Comparison of ENCODE assay signal across 13 mouse cellular contexts in genomic region chr16:8672811-8673210, GRCm38 (mm10). TPM values are rescaled to one million over a fixed set of nuclear protein-coding genes. Genes with fewer than 3 reads are reported as not detected.
A peak's percentile ranks its signal among the peaks of the same experiment; 100 is the strongest.
DNase-seq lines count a peak whose midpoint lies in the region; ATAC-seq and TF ChIP-seq lines count a peak whose summit lies in the region.
"Had no signal": no experiment of that assay in that cellular context is flagged by ENCODE, and none has a peak within 500 bp of the region (broad histone marks: within the 10 kb centered on the region; RNA-seq: fewer than 3 reads in every experiment).

No protein-coding gene starts in this region.

- H3K27ac ChIP-seq in heart, embryonic 13.5 days (replicated peaks) = no peak overlapping the region
- no peak overlapping the region for H3K27ac ChIP-seq in CH12.LX (ENCODE audit: insufficient read depth, low read depth)
- H3K27ac ChIP-seq in hindbrain, embryonic 14.5 days = no peak overlapping the region
- H3K27ac ChIP-seq in liver, embryonic 16.5 days (ENCODE audit: low read length) = peak overlapping the region; percentile 90

- H3K4me2 ChIP-seq in heart, embryonic 13.5 days = peak overlapping the region; percentile 79
- peak overlapping the region; percentile 93 for H3K4me2 ChIP-seq in CH12.LX (ENCODE audit: insufficient read depth, low read depth, poor library complexity, severe bottlenecking)
- H3K4me2 ChIP-seq in hindbrain, embryonic 14.5 days (replicated peaks) = peak overlapping the region; percentile 90
- H3K4me2 ChIP-seq in liver, embryonic 16.5 days (ENCODE audit: low read depth, low read length) = peak overlapping the region; percentile 75

- no peak for ATAC-seq in heart, embryonic 13.5 days (ENCODE audit: extremely low read depth, insufficient number of reproducible peaks, low FRiP score, low TSS enrichment)
- no peak for ATAC-seq in hindbrain, embryonic 14.5 days (ENCODE audit: low FRiP score)
- ATAC-seq in liver, embryonic 16.5 days (ENCODE audit: low read depth) = no peak

- H3K79me2 ChIP-seq in CH12.LX (replicated peaks; ENCODE audit: control insufficient read depth, extremely low read depth, insufficient read depth, poor library complexity, severe bottlenecking) = no peaks in the 10 kb centered on the region

- H3K27me3 ChIP-seq in heart, embryonic 13.5 days (replicated peaks) = peaks cover 8% of the 10 kb centered on the region
- H3K27me3 ChIP-seq in CH12.LX (replicated peaks) = peaks cover 15% of the 10 kb centered on the region
- H3K27me3 ChIP-seq in hindbrain, embryonic 14.5 days (ENCODE audit: control insufficient read depth, insufficient read depth, low read length) = no peaks in the 10 kb centered on the region
- H3K27me3 ChIP-seq in liver, embryonic 16.5 days (ENCODE audit: control insufficient read depth, insufficient read depth, low read depth, low read length) = no peaks in the 10 kb centered on the region

- no peak overlapping the region for H3K9ac ChIP-seq in heart, embryonic 13.5 days
- no peak overlapping the region for H3K9ac ChIP-seq in CH12.LX (ENCODE audit: insufficient read depth, low read depth)
- H3K9ac ChIP-seq in hindbrain, embryonic 14.5 days = peak overlapping the region; percentile 70; the same call in 1 of the 2 replicates
- peak overlapping the region; percentile 84 for H3K9ac ChIP-seq in liver, embryonic 16.5 days (ENCODE audit: low read depth, low read length)

- dilution Hi-C loops in CH12.LX (cut with MboI; ENCODE audit: extremely low pct_ligation_motif_present, extremely low pct_unique_long_range_greater_than_20kb, low sequenced_read_pairs) = no loop called here

- TF ChIP-seq POLR2A in CH12.LX (IDR thresholded peaks at IDR 0.05; ENCODE audit: low read depth, low read length) = no peak

- TF ChIP-seq EP300 in CH12.LX (IDR thresholded peaks at IDR 0.05; ENCODE audit: low read length) = no peak

- H3K9me3 ChIP-seq in heart, embryonic 13.5 days = no peaks in the 10 kb centered on the region
- H3K9me3 ChIP-seq in CH12.LX (replicated peaks; ENCODE audit: low read length) = no peaks in the 10 kb centered on the region
- H3K9me3 ChIP-seq in hindbrain, embryonic 14.5 days (ENCODE audit: control insufficient read depth, low read length) = no peaks in the 10 kb centered on the region
- no peaks in the 10 kb centered on the region for H3K9me3 ChIP-seq in liver, embryonic 16.5 days (replicated peaks; ENCODE audit: control insufficient read depth, low read length)
- H3K9me3 ChIP-seq: megakaryocyte, embryonic 14.5 days had no signal

- no peak for TF ChIP-seq RAD21 in CH12.LX (IDR thresholded peaks at IDR 0.05; ENCODE audit: low read depth, low read length)

- DNase-seq in heart, adult 11 months = no peak
- no peak for DNase-seq in CH12.LX (ENCODE audit: extremely low read depth)
- DNase-seq in hindbrain, embryonic 14.5 days (ENCODE audit: low spot score) = no peak
- DNase-seq in gastrocnemius, postnatal 36 days = no peak
- no peak for DNase-seq in adrenal gland, adult (ENCODE audit: inconsistent age in 2 of 2, low spot score in 1 of 2)
- no peak for DNase-seq in spleen, postnatal 10 days (ENCODE audit: low spot score in 2 of 2)

- in situ Hi-C loops in CH12.LX (cut with MboI; ENCODE audit: low pct_ligation_motif_present, low pct_unique_long_range_greater_than_20kb, low sequenced_read_pairs) = loop anchor here (5.0 kb wide), 1 partner anchor 261 kb away; no protein-coding TSS in a partner anchor

- intact Hi-C loops in gastrocnemius, postnatal 36 days (cut with DNase I) = loop anchor here (2.0 kb wide), 2 partner anchors 30 to 178 kb away; no protein-coding TSS in a partner anchor

- H3K4me3 ChIP-seq in heart, embryonic 13.5 days = 0 out of 2 replicates have a peak overlapping the region, but pooled peaks have one; percentile 69
- no peak overlapping the region for H3K4me3 ChIP-seq in CH12.LX (replicated peaks in 1 of 3; ENCODE audit: low read depth in 2 of 3, low read length in 2 of 3, poor library complexity in 1 of 3)
- H3K4me3 ChIP-seq in hindbrain, embryonic 14.5 days (replicated peaks; ENCODE audit: low read length) = peak overlapping the region; percentile 69
- peak overlapping the region; percentile 81 for H3K4me3 ChIP-seq in liver, embryonic 16.5 days (ENCODE audit: low read depth, low read length)

- TF ChIP-seq CTCF in CH12.LX (conservative IDR thresholded peaks at IDR 0.05 in 1 of 2, IDR thresholded peaks at IDR 0.05 in 1 of 2; ENCODE audit: low read depth in 2 of 2, low read length in 2 of 2) = no peak

- peaks cover 47% of the 10 kb centered on the region for H3K4me1 ChIP-seq in heart, embryonic 13.5 days
- H3K4me1 ChIP-seq in CH12.LX (ENCODE audit: control insufficient read depth in 1 of 2, insufficient read depth in 2 of 2) = peaks cover 20 to 60% of the 10 kb centered on the region in 2 experiments
- peaks cover 30% of the 10 kb centered on the region for H3K4me1 ChIP-seq in hindbrain, embryonic 14.5 days (replicated peaks; ENCODE audit: control insufficient read depth, insufficient read depth, low read length)
- peaks cover 83% of the 10 kb centered on the region for H3K4me1 ChIP-seq in liver, embryonic 16.5 days (ENCODE audit: control insufficient read depth, low read depth, low read length)

- H3K36me3 ChIP-seq in heart, embryonic 13.5 days = peaks cover 4% of the 10 kb centered on the region; the same call in 1 of the 2 replicates
- peaks cover 4 to 22% of the 10 kb centered on the region in 2 experiments for H3K36me3 ChIP-seq in CH12.LX (replicated peaks in 1 of 2; ENCODE audit: control insufficient read depth in 1 of 2, insufficient read depth in 1 of 2, low read length in 1 of 2)
- no peaks in the 10 kb centered on the region for H3K36me3 ChIP-seq in hindbrain, embryonic 14.5 days (replicated peaks; ENCODE audit: control insufficient read depth, insufficient read depth)
- peaks cover 5% of the 10 kb centered on the region for H3K36me3 ChIP-seq in liver, embryonic 16.5 days (ENCODE audit: control insufficient read depth, insufficient read depth)

TF ChIP-seq in CH12.LX, 34 proteins besides CTCF, POLR2A, EP300 and RAD21 (continues in another document):
- TF ChIP-seq ZC3H11A (IDR thresholded peaks at IDR 0.05; ENCODE audit: low read depth, low read length) = no peak
- TF ChIP-seq BHLHE40 (IDR thresholded peaks at IDR 0.05; ENCODE audit: low read depth, low read length) = no peak
- TF ChIP-seq GABPA (IDR thresholded peaks at IDR 0.05; ENCODE audit: insufficient replicate concordance, low read depth, low read length) = no peak
- TF ChIP-seq ZNF384 (IDR thresholded peaks at IDR 0.05; ENCODE audit: low read depth, low read length) = no peak
- no peak for TF ChIP-seq JUND (conservative IDR thresholded peaks at IDR 0.05; ENCODE audit: low read depth, low read length)
- no peak for TF ChIP-seq MEF2A (IDR thresholded peaks at IDR 0.05; ENCODE audit: borderline replicate concordance, low read depth, low read length)
- TF ChIP-seq MXI1 (IDR thresholded peaks at IDR 0.05; ENCODE audit: low read depth, low read length) = no peak
- no peak for TF ChIP-seq HCFC1 (IDR thresholded peaks at IDR 0.05; ENCODE audit: low read depth, low read length)
- no peak for TF ChIP-seq USF1 (IDR thresholded peaks at IDR 0.05; ENCODE audit: low read depth, low read length)
- no peak for TF ChIP-seq RCOR1 (conservative IDR thresholded peaks at IDR 0.05; ENCODE audit: low read depth, low read length)
- no peak for TF ChIP-seq KAT2A (IDR thresholded peaks at IDR 0.05; ENCODE audit: insufficient replicate concordance, low read length)
- TF ChIP-seq SMC3 (IDR thresholded peaks at IDR 0.05; ENCODE audit: low read depth, low read length) = no peak
- TF ChIP-seq PAX5 (IDR thresholded peaks at IDR 0.05; ENCODE audit: low read length) = no peak
- TF ChIP-seq ETS1 (conservative IDR thresholded peaks at IDR 0.05; ENCODE audit: low read depth, low read length) = no peak
- TF ChIP-seq MAX (IDR thresholded peaks at IDR 0.05; ENCODE audit: low read length) = no peak
- no peak for TF ChIP-seq CHD2 (IDR thresholded peaks at IDR 0.05; ENCODE audit: low read length)

RNA-seq across cellular contexts. Expression of gene Carhsp1, which starts 0.9 kb away (rescaled TPM):
- 87.2 and 90.0 TPM in 2 replicates for polyA plus RNA-seq in heart, embryonic 13.5 days (2015; fragmentation: Nextera tagmentation; extraction: Ambion mirVana)
- total RNA-seq in CH12.LX (2012; rRNA removed) (26.0 and 28.4 TPM in 2 replicates), CH12.LX (2014; rRNA removed) (27.8 and 29.7 TPM in 2 replicates)
- polyA plus RNA-seq in CH12.LX (2012; ENCODE audit: insufficient read length, low read depth) = 24.4 and 26.2 TPM in 2 replicates
- 57.0 and 58.8 TPM in 2 replicates for polyA plus RNA-seq in hindbrain, embryonic 14.5 days (2014; fragmentation: Nextera tagmentation; extraction: Ambion mirVana)
- 95.2 and 96.6 TPM in 2 replicates for polyA plus RNA-seq in liver, embryonic 16.5 days (2015; fragmentation: Nextera tagmentation; extraction: Ambion mirVana)
- total RNA-seq in gastrocnemius, postnatal 36 days (2021) = 1 to 10 TPM; 5.4 to 6.4 TPM

RNA-seq across cellular contexts. Expression of gene Gm5767, which starts 7.8 kb away (rescaled TPM):
- polyA plus RNA-seq in heart, embryonic 13.5 days (2015; fragmentation: Nextera tagmentation; extraction: Ambion mirVana) = not detected in 2 replicates
- total RNA-seq in CH12.LX (2012; rRNA removed) = not detected in 2 replicates
- total RNA-seq in CH12.LX (2014; rRNA removed) = not detected in 2 replicates
- not detected in 2 replicates for polyA plus RNA-seq in CH12.LX (2012; ENCODE audit: insufficient read length, low read depth)
- polyA plus RNA-seq in hindbrain, embryonic 14.5 days (2014; fragmentation: Nextera tagmentation; extraction: Ambion mirVana) = 0.35 TPM in 1 of 2 replicates, not detected in the other
- 0.15 TPM in 1 of 2 replicates, not detected in the other for polyA plus RNA-seq in liver, embryonic 16.5 days (2015; fragmentation: Nextera tagmentation; extraction: Ambion mirVana)
- total RNA-seq in gastrocnemius, postnatal 36 days (2021) = not detected
- total RNA-seq: gastrocnemius, postnatal 25 days; left cerebral cortex, postnatal 36 days had no signal
- polyA plus RNA-seq: C2C12; embryonic facial prominence, embryonic 11.5 days had no signal

RNA-seq across cellular contexts. Expression of gene Tmem186, which starts 35.3 kb away (rescaled TPM):
- 15.3 and 16.9 TPM in 2 replicates for polyA plus RNA-seq in heart, embryonic 13.5 days (2015; fragmentation: Nextera tagmentation; extraction: Ambion mirVana)
- total RNA-seq in CH12.LX (2012; rRNA removed) (22.2 and 25.6 TPM in 2 replicates), CH12.LX (2014; rRNA removed) (21.5 and 21.9 TPM in 2 replicates)
- polyA plus RNA-seq in CH12.LX (2012; ENCODE audit: insufficient read length, low read depth) = 18.1 and 19.7 TPM in 2 replicates
- 15.1 and 15.3 TPM in 2 replicates for polyA plus RNA-seq in hindbrain, embryonic 14.5 days (2014; fragmentation: Nextera tagmentation; extraction: Ambion mirVana)
- 8.9 and 9.7 TPM in 2 replicates for polyA plus RNA-seq in liver, embryonic 16.5 days (2015; fragmentation: Nextera tagmentation; extraction: Ambion mirVana)
- total RNA-seq in gastrocnemius, postnatal 36 days (2021) = 10 to 100 TPM in 1 of 2 experiments, 1 to 10 TPM in 1; 8.9 to 12.5 TPM

RNA-seq across cellular contexts. Expression of gene Pmm2, which starts 35.3 kb away (rescaled TPM):
- 38.1 and 42.2 TPM in 2 replicates for polyA plus RNA-seq in heart, embryonic 13.5 days (2015; fragmentation: Nextera tagmentation; extraction: Ambion mirVana)
- total RNA-seq in CH12.LX (2012; rRNA removed) (33.1 and 44.7 TPM in 2 replicates), CH12.LX (2014; rRNA removed) (40.6 and 42.1 TPM in 2 replicates)
- 69.4 and 71.2 TPM in 2 replicates for polyA plus RNA-seq in CH12.LX (2012; ENCODE audit: insufficient read length, low read depth)
- polyA plus RNA-seq in hindbrain, embryonic 14.5 days (2014; fragmentation: Nextera tagmentation; extraction: Ambion mirVana) = 31.7 and 37.0 TPM in 2 replicates
- 29.5 and 30.1 TPM in 2 replicates for polyA plus RNA-seq in liver, embryonic 16.5 days (2015; fragmentation: Nextera tagmentation; extraction: Ambion mirVana)
- total RNA-seq in gastrocnemius, postnatal 36 days (2021) = 10 to 100 TPM; 16.4 to 18.3 TPM

Comparison
In these comparisons a context has a peak if more than half of its experiments do, and no peak if none do; other contexts are left out.
1. H3K4me3 ChIP-seq: peak in heart, embryonic 13.5 days (single experiment), hindbrain, embryonic 14.5 days (single experiment) and liver, embryonic 16.5 days (single experiment); none in CH12.LX (0 of 3).
2. H3K9ac ChIP-seq: peak in hindbrain, embryonic 14.5 days (single experiment) and liver, embryonic 16.5 days (single experiment); none in heart, embryonic 13.5 days (single experiment) and CH12.LX (single experiment).
3. Peak in every context shown above with its lines, with median percentiles within 50 percentile points of each other: H3K4me2 ChIP-seq.